Mouse (Mus musculus) lung, postnatal 0 days (tissue): ENCODE data around the gene Kcns1. TPM values are rescaled to one million over a fixed set of nuclear protein-coding genes. Genes with fewer than 3 reads are reported as not detected.

Experiments used
- ATAC-seq: fragments of 200-750 bp; cut with Nextera tagmentation; 2 replicates; pipeline ENCODE4 v1.8.0; 2017; ENCODE audit warnings: moderate library complexity
- DNase-seq: peaks from one replicate; pipeline ENCODE4 v3.0.0-alpha.2; 2016; ENCODE audit warnings: low spot score
- H3K27ac ChIP-seq: fragments of 300-500 bp; sonication (generic); 2 replicates; pipeline ENCODE4 v1.5.1; 2014; ENCODE audit warnings: antibody characterized with exemption, mild to moderate bottlenecking, low read length, mixed read lengths
- H3K27me3 ChIP-seq: fragments of 300-500 bp; sonication (generic); replicated peaks from 2 replicates; pipeline ENCODE4 v1.6.1; 2014; ENCODE audit warnings: low read length, mixed read lengths; ENCODE audit not compliant: insufficient read depth
- H3K36me3 ChIP-seq: fragments of 300-500 bp; sonication (generic); 2 replicates; pipeline ENCODE4 v1.6.1; 2014; ENCODE audit warnings: low read length, mixed read lengths; ENCODE audit not compliant: insufficient read depth
- H3K4me1 ChIP-seq: fragments of 300-500 bp; sonication (generic); 2 replicates; pipeline ENCODE4 v1.6.1; 2014; ENCODE audit warnings: antibody characterized with exemption, low read depth, low read length, mixed read lengths; ENCODE audit not compliant: insufficient read depth
- H3K4me2 ChIP-seq: fragments of 300-500 bp; sonication (generic); replicated peaks from 2 replicates; pipeline ENCODE4 v1.6.1; 2014; ENCODE audit warnings: low read depth, mild to moderate bottlenecking, low read length, moderate library complexity, mixed read lengths
- H3K4me3 ChIP-seq: fragments of 300-500 bp; sonication (generic); 2 replicates; pipeline ENCODE4 v1.5.1; 2014; ENCODE audit warnings: low read depth, low read length
- H3K9ac ChIP-seq: fragments of 300-500 bp; sonication (generic); replicated peaks from 2 replicates; pipeline ENCODE4 v1.6.1; 2014; ENCODE audit warnings: low read depth, mild to moderate bottlenecking
- H3K9me3 ChIP-seq: fragments of 300-500 bp; sonication (generic); 2 replicates; pipeline ENCODE4 v1.6.1; 2016; ENCODE audit warnings: low read length, mixed read lengths
- CTCF ChIP-seq: IDR thresholded peaks from 2 replicates; pipeline ENCODE4 v1.5.1; 2016; ENCODE audit warnings: antibody characterized with exemption, mild to moderate bottlenecking
- EP300 ChIP-seq: IDR thresholded peaks from 2 replicates; pipeline ENCODE4 v1.6.1; 2016; ENCODE audit warnings: antibody characterized with exemption, mild to moderate bottlenecking, control low read depth
- WGBS: fragments of 180-500 bp; shearing (Covaris S2); extraction: QIAGEN DNeasy Blood & Tissue Kit; methylation state at CpG from one replicate; pipeline ENCODE4 v1.1.7; 2014; 5-methylcytosine and 5-hydroxymethylcytosine counted together
- polyA plus RNA-seq: library from polyadenylated mRNA; unstranded; fragments of >200 nt; fragmentation: Nextera tagmentation; extraction: Ambion mirVana; gene quantifications from 2 replicates; pipeline ENCODE4 v1.2.1, GENCODE M21; 2015

Kcns1 gene
- polyA plus RNA-seq, 1 experiment from 2014 or later: not detected

- ATAC-seq: no peak
- Histone ChIP-seq H3K9ac (no peak overlapping the region), H3K27me3 (no peaks in the 10 kb centered on the region), H3K4me2 (no peak overlapping the region), H3K9me3 (no peaks in the 10 kb centered on the region), H3K4me3 (no peak overlapping the region), H3K4me1 (no peaks in the 10 kb centered on the region), H3K36me3 (no peaks in the 10 kb centered on the region), H3K27ac (no peak overlapping the region)
- no peak for TF ChIP-seq EP300
- TF ChIP-seq CTCF: no peak
- 84% methylated on average over 5 of the region's 5 CpGs for WGBS
- DNase-seq: no peak
Measured at GRCm38 (mm10) chr2:164177831-164178230, 6.9 kb upstream of the Kcns1 start.

GRCm38 (mm10) chr2:164175850-164176249 is 4.9 kb upstream of the Kcns1 start:
- WGBS: 59% methylated on average over 3 of the region's 3 CpGs

GRCm38 (mm10) chr2:164174649-164175395 is 3.9 kb upstream of the Kcns1 start:
- Histone ChIP-seq H3K9me3 (no peaks in the 10 kb centered on the region), H3K4me3 (no peak overlapping the region), H3K27ac (no peak overlapping the region), H3K36me3 (no peaks in the 10 kb centered on the region), H3K27me3 (peaks cover 12% of the 10 kb centered on the region), H3K4me1 (0 out of 2 replicates have a peak, but pooled peaks cover 4% of the 10 kb centered on the region), H3K9ac (no peak overlapping the region), H3K4me2 (no peak overlapping the region)
- no peak for DNase-seq
- ATAC-seq: no peak
- 65% methylated on average over 8 of the region's 8 CpGs for whole genome bisulfite sequencing
- no peak for TF ChIP-seq EP300
- TF ChIP-seq CTCF: no peak

More at GRCm38 (mm10) chr2:164175850-164176249, 4.9 kb upstream of the Kcns1 start:
- Histone ChIP-seq H3K9ac (no peak overlapping the region), H3K27me3 (peaks cover 6% of the 10 kb centered on the region), H3K4me2 (no peak overlapping the region), H3K27ac (no peak overlapping the region), H3K4me3 (no peak overlapping the region), H3K4me1 (0 out of 2 replicates have a peak, but pooled peaks cover 4% of the 10 kb centered on the region), H3K36me3 (no peaks in the 10 kb centered on the region), H3K9me3 (no peaks in the 10 kb centered on the region)
- DNase-seq (no peak), ATAC-seq (no peak)
- TF ChIP-seq CTCF (no peak), EP300 (no peak)

GRCm38 (mm10) chr2:164173394-164173793 is 2.5 kb upstream of the Kcns1 start:
- no peaks in the 10 kb centered on the region for H3K9me3 ChIP-seq

GRCm38 (mm10) chr2:164170326-164170725 is 587 bp downstream of the Kcns1 start:
- Histone ChIP-seq H3K4me2 (no peak overlapping the region), H3K27me3 (peaks cover 43% of the 10 kb centered on the region), H3K4me3 (no peak overlapping the region), H3K9ac (no peak overlapping the region), H3K27ac (no peak overlapping the region), H3K9me3 (no peaks in the 10 kb centered on the region), H3K36me3 (no peaks in the 10 kb centered on the region), H3K4me1 (0 out of 2 replicates have a peak, but pooled peaks cover 7% of the 10 kb centered on the region)
- DNase-seq: no peak
- ATAC-seq: no peak
- no peak for TF ChIP-seq EP300
- no peak for TF ChIP-seq CTCF
- 4% methylated on average over 11 of the region's 11 CpGs for WGBS

More at GRCm38 (mm10) chr2:164173394-164173793, 2.5 kb upstream of the Kcns1 start:
- Histone ChIP-seq H3K4me1 (0 out of 2 replicates have a peak, but pooled peaks cover 4% of the 10 kb centered on the region), H3K27me3 (peaks cover 26% of the 10 kb centered on the region), H3K4me3 (no peak overlapping the region), H3K36me3 (no peaks in the 10 kb centered on the region), H3K9ac (no peak overlapping the region), H3K4me2 (no peak overlapping the region), H3K27ac (no peak overlapping the region)
- TF ChIP-seq CTCF (no peak), EP300 (no peak)
- WGBS: 43% methylated on average over 3 of the region's 3 CpGs
- DNase-seq (no peak), ATAC-seq (no peak)

GRCm38 (mm10) chr2:164168571-164168946 is 2.4 kb downstream of the Kcns1 start:
- TF ChIP-seq EP300: no peak
- no peak for TF ChIP-seq CTCF
- H3K27ac ChIP-seq: no peak overlapping the region
- no peak overlapping the region for H3K9ac ChIP-seq
- 0 out of 2 replicates have a peak, but pooled peaks have one; percentile 9 for ATAC-seq
- H3K27me3 ChIP-seq: peaks cover 43% of the 10 kb centered on the region
- H3K4me1 ChIP-seq: 0 out of 2 replicates have a peak, but pooled peaks cover 7% of the 10 kb centered on the region
- H3K36me3 ChIP-seq: no peaks in the 10 kb centered on the region
- no peak for DNase-seq
- no peaks in the 10 kb centered on the region for H3K9me3 ChIP-seq
- 9% methylated on average over 40 of the region's 42 CpGs for WGBS
- H3K4me3 ChIP-seq: peak overlapping the region; percentile 10; the same call in 1 of the 2 replicates
- H3K4me2 ChIP-seq: peak overlapping the region; percentile 36; the same call in 1 of the 2 replicates
